Mouse (Mus musculus) MEL (cell line): Measurements from ENCODE around the gene Kcng4. TPM values are rescaled to one million over a fixed set of nuclear protein-coding genes. Genes with fewer than 3 reads are reported as not detected.

Experiments used
- DNase-seq: peaks from one replicate; pipeline ENCODE4 v3.0.0; 2011; ENCODE audit warnings: low read depth, low spot score
- H3K27ac ChIP-seq: 2 replicates; pipeline ENCODE4 v1.5.1; 2012; ENCODE audit warnings: low read depth, mild to moderate bottlenecking, control low read depth, low read length, moderate library complexity; ENCODE audit not compliant: control insufficient read depth
- H3K27me3 ChIP-seq, 2 experiments: fragments of 150-350 bp in 1 of 2; sonication (generic) in 1 of 2; 2 replicates each; pipeline ENCODE4 v1.6.1; 2012; ENCODE audit warnings: low read length in 2 of 2, mild to moderate bottlenecking in 2 of 2, improper control_type of control experiment in 1 of 2, moderate library complexity in 1 of 2; ENCODE audit not compliant: insufficient read depth in 2 of 2, control insufficient read depth in 1 of 2
- H3K36me3 ChIP-seq, 2 experiments: 2 replicates each; pipeline ENCODE4 v1.6.1; 2012 to 2014; ENCODE audit warnings: low read length in 2 of 2, improper control_type of control experiment in 1 of 2, inconsistent platforms in 1 of 2, mild to moderate bottlenecking in 1 of 2; ENCODE audit not compliant: insufficient read depth in 2 of 2, control insufficient read depth in 1 of 2
- H3K4me1 ChIP-seq, 2 experiments: fragments of 150-350 bp in 1 of 2; sonication (generic) in 1 of 2; 2 replicates each; pipeline ENCODE4 v1.6.1; 2012; ENCODE audit warnings: low read length in 2 of 2, improper control_type of control experiment in 1 of 2, mild to moderate bottlenecking in 1 of 2; ENCODE audit not compliant: insufficient read depth in 2 of 2, control insufficient read depth in 1 of 2
- H3K4me3 ChIP-seq, 2 experiments: fragments of 150-350 bp in 1 of 2; sonication (generic) in 1 of 2; 2 replicates each; pipeline ENCODE4 v1.5.1; 2012; ENCODE audit warnings: low read depth in 2 of 2, low read length in 2 of 2, mild to moderate bottlenecking in 2 of 2, moderate library complexity in 2 of 2, control low read depth in 1 of 2, improper control_type of control experiment in 1 of 2; ENCODE audit not compliant: control insufficient read depth in 1 of 2, insufficient read depth in 1 of 2
- H3K79me2 ChIP-seq: 2 replicates; pipeline ENCODE4 v1.6.1; 2012; ENCODE audit warnings: mild to moderate bottlenecking, low read length, moderate library complexity; ENCODE audit not compliant: control insufficient read depth, poor library complexity, insufficient read depth
- H3K9ac ChIP-seq: 2 replicates; pipeline ENCODE4 v1.6.1; 2012; ENCODE audit warnings: low read depth, mild to moderate bottlenecking, control low read depth, low read length, moderate library complexity; ENCODE audit not compliant: control insufficient read depth, poor library complexity, severe bottlenecking
- H3K9me3 ChIP-seq: fragments of 150-350 bp; sonication (generic); replicated peaks from 2 replicates; pipeline ENCODE4 v1.6.1; 2012; ENCODE audit warnings: mild to moderate bottlenecking, low read length, improper control_type of control experiment, moderate library complexity; ENCODE audit not compliant: insufficient read depth
- BHLHE40 ChIP-seq: IDR thresholded peaks from 2 replicates; pipeline ENCODE4 v1.6.1; 2012; ENCODE audit warnings: low read depth, mild to moderate bottlenecking, inconsistent platforms, low read length, improper control_type of control experiment, borderline replicate concordance
- CTCF ChIP-seq, 3 experiments: IDR thresholded peaks in 2 of 3; conservative IDR thresholded peaks in 1 of 3; 2 replicates each; pipeline ENCODE4 v1.5.1; 2011 to 2012; ENCODE audit warnings: low read length in 3 of 3, low read depth in 2 of 3, mild to moderate bottlenecking in 2 of 3, improper control_type of control experiment in 1 of 3, inconsistent platforms in 1 of 3, mixed read lengths in 1 of 3, moderate library complexity in 1 of 3; ENCODE audit not compliant: control insufficient read depth in 1 of 3, insufficient read depth in 1 of 3, poor library complexity in 1 of 3, severe bottlenecking in 1 of 3
- EP300 ChIP-seq, 2 experiments: IDR thresholded peaks; 2 replicates each; pipeline ENCODE4 v1.6.1; 2011; ENCODE audit warnings: improper control_type of control experiment in 2 of 2, low read length in 2 of 2, low read depth in 1 of 2, mild to moderate bottlenecking in 1 of 2
- ETS1 ChIP-seq: IDR thresholded peaks from 2 replicates; pipeline ENCODE4 v1.6.1; 2012; ENCODE audit warnings: low read depth, mild to moderate bottlenecking, inconsistent platforms, low read length, improper control_type of control experiment, moderate library complexity
- GATA1 ChIP-seq: IDR thresholded peaks from 2 replicates; pipeline ENCODE4 v1.6.1; 2011; ENCODE audit warnings: low read depth, low read length, improper control_type of control experiment
- HCFC1 ChIP-seq: IDR thresholded peaks from 2 replicates; pipeline ENCODE4 v1.6.1; 2012; ENCODE audit warnings: low read depth, mild to moderate bottlenecking, inconsistent platforms, low read length, improper control_type of control experiment, moderate library complexity
- MAZ ChIP-seq: IDR thresholded peaks from 2 replicates; pipeline ENCODE4 v1.6.1; 2012; ENCODE audit warnings: low read depth, mild to moderate bottlenecking, inconsistent platforms, low read length, improper control_type of control experiment
- MXI1 ChIP-seq: IDR thresholded peaks from 2 replicates; pipeline ENCODE4 v1.6.1; 2011; ENCODE audit warnings: mild to moderate bottlenecking, low read depth, low read length, improper control_type of control experiment
- MYB ChIP-seq: IDR thresholded peaks from 2 replicates; pipeline ENCODE4 v1.6.1; 2011; ENCODE audit warnings: mild to moderate bottlenecking, low read depth, low read length, improper control_type of control experiment
- POLR2A ChIP-seq, 2 experiments: IDR thresholded peaks; 2 replicates each; pipeline ENCODE4 v1.6.1; 2011 to 2012; ENCODE audit warnings: low read length in 2 of 2, mild to moderate bottlenecking in 2 of 2, control low read depth in 1 of 2, improper control_type of control experiment in 1 of 2, low read depth in 1 of 2, moderate library complexity in 1 of 2; ENCODE audit not compliant: control insufficient read depth in 1 of 2, insufficient read depth in 1 of 2, poor library complexity in 1 of 2
- POLR2AphosphoS5 ChIP-seq: IDR thresholded peaks from 2 replicates; pipeline ENCODE4 v1.6.1; 2012; ENCODE audit warnings: low read depth, borderline replicate concordance, mild to moderate bottlenecking, inconsistent platforms, low read length, moderate library complexity, mixed read lengths
- RCOR1 ChIP-seq: IDR thresholded peaks from 2 replicates; pipeline ENCODE4 v1.6.1; 2012; ENCODE audit warnings: low read depth, mild to moderate bottlenecking, inconsistent platforms, low read length, improper control_type of control experiment
- SMC3 ChIP-seq: IDR thresholded peaks from 2 replicates; pipeline ENCODE4 v1.6.1; 2011; ENCODE audit warnings: low read depth, low read length, improper control_type of control experiment
- TAL1 ChIP-seq: IDR thresholded peaks from 2 replicates; pipeline ENCODE4 v1.6.1; 2012; ENCODE audit warnings: mild to moderate bottlenecking, inconsistent platforms, low read length, moderate library complexity, mixed read lengths
- TBP ChIP-seq: IDR thresholded peaks from 2 replicates; pipeline ENCODE4 v1.8.0; 2011; ENCODE audit warnings: low read depth, low read length, improper control_type of control experiment
- USF1 ChIP-seq: IDR thresholded peaks from 2 replicates; pipeline ENCODE4 v1.6.1; 2014; ENCODE audit warnings: low read depth, mild to moderate bottlenecking, inconsistent platforms, low read length, improper control_type of control experiment, moderate library complexity
- USF2 ChIP-seq, 2 experiments: IDR thresholded peaks; 2 replicates each; pipeline ENCODE4 v1.6.1; 2011 to 2012; ENCODE audit warnings: improper control_type of control experiment in 2 of 2, low read length in 2 of 2, borderline replicate concordance in 1 of 2, inconsistent platforms in 1 of 2, low read depth in 1 of 2, mild to moderate bottlenecking in 1 of 2; ENCODE audit not compliant: insufficient read depth in 1 of 2
- ZNF384 ChIP-seq: IDR thresholded peaks from 2 replicates; pipeline ENCODE4 v1.6.1; 2012; ENCODE audit warnings: low read depth, mild to moderate bottlenecking, inconsistent platforms, low read length, improper control_type of control experiment
- polyA plus RNA-seq, 2 experiments: library from polyadenylated mRNA; stranded (reverse) in 1 of 2; unstranded in 1 of 2; fragments of >175 nt in 1 of 2; fragments of >200 nt in 1 of 2; gene quantifications; 2 replicates each; pipeline versions ENCODE4 v1.2.1 to v1.2.4; 2012; ENCODE audit warnings: low replicate concordance in 2 of 2, low read depth in 1 of 2; ENCODE audit not compliant: insufficient read length in 2 of 2, insufficient read depth in 1 of 2, missing spikeins in 1 of 2
- total RNA-seq: library from RNA; depleted of rRNA; stranded (reverse); fragments of 300-350 nt; gene quantifications from 2 replicates; pipeline ENCODE4 v1.2.3, GENCODE M21; 2012

Gene Kcng4
- total and polyA plus RNA-seq, 3 experiments: not detected

DNA sequence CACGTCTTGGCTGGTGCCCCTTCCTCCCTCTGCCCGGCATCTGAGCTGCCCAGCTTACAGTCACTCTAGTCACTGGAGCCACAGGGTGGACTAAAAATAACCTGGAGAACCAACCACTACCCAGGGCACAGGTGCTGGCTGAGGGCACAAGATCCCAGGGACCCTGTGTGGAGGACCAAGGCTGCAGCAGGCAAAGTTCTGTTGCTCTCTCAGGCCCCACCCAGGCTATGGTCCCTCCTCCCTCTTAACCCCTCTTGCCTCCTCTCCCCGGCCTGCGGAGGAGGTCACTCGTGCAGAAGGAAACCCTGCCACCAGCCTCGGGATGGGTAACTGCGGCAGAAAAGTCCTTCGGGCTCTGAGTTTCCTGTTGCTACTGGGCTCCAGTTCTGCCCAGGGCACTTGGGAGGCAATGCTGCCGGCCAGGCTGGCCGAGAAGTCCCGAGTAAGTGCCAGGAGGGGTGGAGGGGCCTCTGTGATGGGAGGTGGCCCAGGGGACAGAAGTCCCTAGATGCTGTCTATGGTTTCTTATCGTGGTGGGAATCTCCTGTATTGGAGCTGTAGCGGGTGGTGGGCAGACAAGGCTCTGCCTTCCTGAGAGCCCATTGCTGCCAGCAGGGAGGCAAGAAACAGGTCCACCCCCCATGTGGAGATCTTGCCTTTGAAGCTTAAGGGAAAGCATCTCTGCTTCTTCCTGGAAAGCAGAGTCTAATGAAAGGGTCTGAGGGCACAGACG is 30.9 kb upstream of the Kcng4 start, which contains the start of gene Wfdc1:
Gene Wfdc1, plus strand, starts transcription at position 147 of the 733 bp plus-strand sequence.
- H3K4me1 ChIP-seq: no peaks in the 10 kb centered on the region
- H3K9me3 ChIP-seq: no peaks in the 10 kb centered on the region
- no peaks in the 10 kb centered on the region for H3K79me2 ChIP-seq
- H3K27ac ChIP-seq: no peak within 1 kb of the TSS
- no peaks in the 10 kb centered on the region for H3K36me3 ChIP-seq
- peaks cover 3 to 11% of the 10 kb centered on the region in 2 experiments for H3K27me3 ChIP-seq
- DNase-seq: no peak
- no peak for TF ChIP-seq POLR2A (IDR thresholded peaks at IDR 0.05; ENCODE audit: control insufficient read depth in 1 of 2, insufficient read depth in 1 of 2, low read depth in 1 of 2, low read length in 2 of 2, poor library complexity in 1 of 2)
- TF ChIP-seq BHLHE40: no peak
- TF ChIP-seq, all 39 proteins: peak for 0
- Histone ChIP-seq H3K9ac (no peak within 1 kb of the TSS), H3K4me3 (no peak within 1 kb of the TSS)

DNA sequence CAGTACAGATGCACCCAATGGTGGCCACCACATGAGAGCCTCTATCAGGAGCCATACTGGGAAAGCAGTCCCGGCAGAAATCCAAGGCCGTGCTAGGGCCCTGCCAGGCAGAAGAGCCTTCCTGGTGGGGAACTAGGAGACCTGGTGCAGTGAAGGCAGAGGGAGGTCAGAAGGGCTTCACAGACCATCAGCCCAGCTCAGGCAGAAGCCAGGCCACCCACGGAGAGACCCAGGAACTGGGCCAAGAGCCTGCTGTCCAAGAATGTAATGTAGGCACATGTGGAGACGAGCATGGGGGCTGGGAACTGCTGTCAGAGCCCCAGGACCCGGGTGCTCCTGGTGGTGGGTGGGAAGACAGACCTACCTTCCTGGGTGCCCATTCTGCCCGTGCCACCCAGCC is 29.8 kb upstream of the Kcng4 start:
- TF ChIP-seq USF2 (IDR thresholded peaks at IDR 0.05; ENCODE audit: borderline replicate concordance in 1 of 2, insufficient read depth in 1 of 2, low read depth in 1 of 2, low read length in 2 of 2) (no peak), MYB (no peak), TBP (no peak), RCOR1 (no peak), HCFC1 (no peak), ETS1 (no peak), CTCF (IDR thresholded peaks at IDR 0.05 in 2 of 3, conservative IDR thresholded peaks at IDR 0.05 in 1 of 3; ENCODE audit: control insufficient read depth in 1 of 3, insufficient read depth in 1 of 3, low read depth in 2 of 3, low read length in 3 of 3, poor library complexity in 1 of 3, severe bottlenecking in 1 of 3) (no peak), GATA1 (no peak), SMC3 (no peak), EP300 (IDR thresholded peaks at IDR 0.05; ENCODE audit: low read depth in 1 of 2, low read length in 2 of 2) (no peak), MXI1 (no peak), USF1 (no peak), ZNF384 (no peak), POLR2AphosphoS5 (no peak), BHLHE40 (no peak), TAL1 (no peak), MAZ (no peak)
- no peaks in the 10 kb centered on the region for H3K79me2 ChIP-seq
- H3K4me1 ChIP-seq: no peaks in the 10 kb centered on the region
- H3K9me3 ChIP-seq: no peaks in the 10 kb centered on the region
- H3K9ac ChIP-seq: no peak overlapping the region
- no peak overlapping the region for H3K4me3 ChIP-seq
- H3K36me3 ChIP-seq: no peaks in the 10 kb centered on the region
- no peak overlapping the region for H3K27ac ChIP-seq
- peaks cover 3 to 11% of the 10 kb centered on the region in 2 experiments for H3K27me3 ChIP-seq
- no peak for DNase-seq
